Mouse (Mus musculus) heart, adult 8-10 months (tissue): ENCODE results near the gene Acvr1c. TPM values are rescaled to one million over a fixed set of nuclear protein-coding genes. Genes with fewer than 3 reads are reported as not detected.

ENCODE experiments used
- DNase-seq: peaks from one replicate; pipeline ENCODE4 v3.0.0; 2022; ENCODE audit warnings: low spot score
- total RNA-seq, 4 experiments: library from RNA; stranded (reverse); gene quantifications; 2 replicates each; pipeline ENCODE4 v1.2.4; 2022

Gene Acvr1c
- under 1 TPM; 0.14 to 0.69 (median 0.21) TPM for total RNA-seq

GRCm38 (mm10) chr2:58357414-58358131 is at the start of gene Acvr1c:
Acvr1c (minus strand) TSS chr2:58357895.
- no peak for DNase-seq

DNA sequence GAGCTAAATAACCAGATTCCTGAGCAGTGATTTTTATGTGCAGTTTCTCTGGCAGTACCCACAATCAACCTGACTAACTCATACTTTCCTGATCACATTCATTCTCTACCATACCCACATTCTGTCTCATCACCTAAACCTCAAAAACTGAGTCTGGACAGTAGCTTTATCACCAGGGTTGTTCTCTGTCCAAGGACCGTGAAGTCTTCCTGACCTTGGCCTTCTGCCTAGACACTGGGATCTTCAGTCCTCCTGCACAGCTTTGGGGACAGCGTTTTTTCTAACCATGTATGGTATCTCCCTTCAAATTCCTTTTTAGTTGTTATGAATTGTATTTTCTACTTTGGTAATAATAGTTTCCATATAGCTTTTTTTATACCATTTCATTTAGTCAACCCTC is 45.8 kb upstream of the Acvr1c start:
- DNase-seq = no peak

GRCm38 (mm10) chr2:58388601-58389000 is 30.9 kb upstream of the Acvr1c start:
- DNase-seq = no peak

DNA sequence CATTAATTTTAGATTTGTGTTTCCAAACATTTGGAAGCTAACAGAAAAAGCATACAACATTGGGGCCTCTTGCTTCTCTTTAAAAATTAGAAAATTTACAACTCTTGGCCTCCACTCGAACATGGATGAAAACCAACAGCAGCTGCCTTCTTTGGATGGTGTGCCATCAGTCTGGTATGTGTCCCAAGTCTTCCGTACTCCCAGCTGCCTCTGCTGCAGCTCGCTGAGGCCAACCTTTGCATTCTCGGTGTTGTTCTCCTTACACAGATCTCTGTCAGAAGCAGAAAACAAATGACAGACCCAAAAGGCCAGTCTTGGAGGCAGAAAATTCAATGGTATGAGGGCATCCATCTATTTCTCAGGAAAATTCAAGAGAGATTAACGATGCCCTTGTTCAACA is 22.3 kb upstream of the Acvr1c start:
- no peak for DNase-seq

DNA sequence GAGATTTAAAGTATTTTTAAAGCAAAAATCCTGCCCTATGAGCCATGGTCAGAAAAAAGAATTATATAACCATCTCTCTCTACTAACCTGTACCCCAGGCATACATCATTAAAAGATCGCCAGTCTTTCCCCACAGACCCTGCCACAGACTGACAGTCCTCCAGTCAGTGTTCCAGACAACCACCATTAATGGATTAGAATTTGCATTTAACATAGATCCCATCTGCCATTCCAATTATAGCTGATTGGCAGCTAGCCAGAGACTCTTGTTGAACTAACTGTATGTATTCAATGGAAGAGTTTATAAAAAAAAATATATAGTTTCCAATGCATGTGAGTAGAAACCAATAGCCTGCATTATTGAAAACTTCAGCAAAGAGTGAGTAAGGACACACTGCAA is 21.8 kb upstream of the Acvr1c start:
- DNase-seq = no peak

- no peak for DNase-seq
Observed at GRCm38 (mm10) chr2:58377417-58378130, 19.9 kb upstream of the Acvr1c start.

DNA sequence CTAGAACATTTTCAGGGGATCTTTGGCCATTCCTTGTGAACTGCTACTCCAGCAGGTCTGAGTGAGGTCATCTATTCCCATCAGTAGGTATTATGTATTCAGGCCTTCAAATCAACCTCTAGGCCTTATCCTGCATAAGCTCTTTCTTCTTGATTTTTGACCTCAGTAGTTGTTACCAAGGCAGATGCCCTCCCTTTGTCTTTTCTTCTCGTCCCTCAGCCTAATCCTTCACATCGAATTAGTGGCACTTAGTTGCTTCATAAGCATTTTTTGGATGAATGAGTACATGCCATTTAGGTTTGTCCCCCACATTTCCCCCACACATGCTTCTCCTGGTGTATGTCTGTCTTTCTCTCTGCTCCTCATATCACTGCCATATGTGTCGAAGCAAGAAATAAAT is 8.5 kb upstream of the Acvr1c start:
- no peak for DNase-seq

- no peak for DNase-seq
Observed at GRCm38 (mm10) chr2:58361361-58362046, 3.8 kb upstream of the Acvr1c start.

GRCm38 (mm10) chr2:58358132-58358460 is 401 bp upstream of the Acvr1c start:
- DNase-seq = no peak

- DNase-seq = no peak
Observed at GRCm38 (mm10) chr2:58357068-58357413, 654 bp downstream of the Acvr1c start.

DNA sequence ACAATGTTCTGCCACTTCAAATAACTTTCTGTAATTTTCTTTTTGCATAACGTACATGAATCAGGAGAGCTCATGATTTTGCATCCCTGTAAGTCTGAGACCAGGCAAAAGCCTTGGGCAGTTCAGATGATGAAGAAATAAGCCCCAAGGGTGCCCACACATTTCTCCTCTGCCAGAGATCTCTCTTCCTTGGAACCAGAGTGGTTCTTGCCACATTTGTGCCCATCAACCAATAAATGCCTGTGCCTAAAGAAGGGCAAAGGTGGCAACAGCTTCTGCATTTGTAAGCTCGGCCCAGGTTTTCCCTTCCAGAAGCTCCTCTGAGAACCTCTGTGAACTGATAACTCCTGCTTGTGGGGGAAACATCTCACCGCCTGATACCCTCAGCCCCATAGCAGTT is 3.3 kb downstream of the Acvr1c start:
- no peak for DNase-seq

- DNase-seq = no peak
Observed at GRCm38 (mm10) chr2:58352846-58353245, 4.8 kb downstream of the Acvr1c start.

DNA sequence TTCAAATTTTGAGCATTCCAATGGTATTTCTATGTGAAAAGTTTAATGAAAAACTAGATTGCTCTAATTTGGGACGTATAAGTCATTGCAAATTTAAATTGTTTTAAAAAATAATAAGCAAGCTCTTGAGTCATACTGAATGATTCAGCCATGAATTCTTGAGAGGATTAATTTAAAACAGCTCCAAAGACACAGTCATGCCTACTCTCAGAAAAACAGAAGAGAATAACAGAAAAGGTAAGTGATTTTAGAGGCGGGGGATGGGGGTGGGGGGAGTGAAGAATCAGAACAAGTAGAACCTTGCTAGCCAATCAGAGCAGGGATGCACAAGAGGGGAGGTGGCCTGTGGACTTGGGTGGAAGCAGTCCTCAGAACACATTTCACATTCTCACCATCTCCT is 7.0 kb downstream of the Acvr1c start:
- DNase-seq = no peak

DNA sequence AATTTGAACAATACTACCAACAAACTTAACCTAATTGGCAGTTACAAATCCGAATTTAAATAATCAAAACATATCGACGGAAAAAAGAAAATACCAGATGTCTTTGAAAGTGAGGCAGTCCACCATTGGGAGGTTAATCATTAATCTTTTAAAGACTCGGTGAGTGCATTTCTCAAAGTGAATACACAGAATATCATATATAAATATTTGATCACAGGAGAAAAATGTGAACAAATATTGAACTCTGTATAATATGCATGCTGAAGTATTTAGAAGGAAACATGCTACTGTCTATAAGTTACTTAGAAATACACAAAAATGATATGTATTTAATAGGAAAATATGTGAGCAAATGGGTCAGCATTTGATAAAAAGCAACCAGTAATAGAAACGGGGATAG is 21.0 kb downstream of the Acvr1c start:
- no peak for DNase-seq

DNA sequence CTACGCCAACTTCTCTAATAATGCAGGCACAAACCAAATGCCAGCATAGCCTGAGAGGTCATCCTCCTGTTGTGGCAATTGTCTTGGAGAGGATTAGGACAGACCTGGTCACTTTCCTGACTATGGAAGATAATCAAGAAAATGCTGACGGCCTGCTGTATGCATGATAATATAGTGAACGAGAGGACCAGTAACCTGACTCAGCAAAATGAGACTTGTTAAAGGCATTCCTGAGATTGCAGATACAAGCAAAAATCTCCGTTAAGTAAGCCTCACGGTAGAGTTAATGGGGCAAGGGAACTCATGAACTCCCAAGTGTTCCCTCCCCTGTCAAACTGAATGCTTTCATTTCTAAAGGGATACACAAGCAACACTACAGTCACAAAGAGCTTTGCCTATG is 28.1 kb downstream of the Acvr1c start:
- DNase-seq = no peak

- no peak for DNase-seq
Observed at GRCm38 (mm10) chr2:58324118-58324901, 33.4 kb downstream of the Acvr1c start.

DNA sequence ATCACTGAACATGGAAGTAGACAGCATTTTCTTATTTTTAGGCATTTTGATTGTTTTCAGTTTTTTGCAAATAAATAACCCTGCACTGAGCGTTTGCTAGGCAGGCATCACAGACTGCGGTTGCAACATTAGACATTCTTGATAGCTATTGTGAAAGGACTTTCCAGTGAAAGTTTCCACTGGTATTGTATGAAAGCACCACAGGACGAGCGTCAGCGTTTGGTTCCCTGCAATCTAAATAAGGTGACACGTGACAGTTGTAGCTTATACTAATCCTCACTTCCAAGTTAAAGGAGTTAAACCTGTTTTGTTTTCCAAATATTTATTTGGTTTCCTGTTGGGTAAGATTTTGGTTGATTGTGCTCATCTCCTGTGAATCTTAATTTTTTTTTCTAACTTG is 34.4 kb downstream of the Acvr1c start:
- DNase-seq = no peak

DNA sequence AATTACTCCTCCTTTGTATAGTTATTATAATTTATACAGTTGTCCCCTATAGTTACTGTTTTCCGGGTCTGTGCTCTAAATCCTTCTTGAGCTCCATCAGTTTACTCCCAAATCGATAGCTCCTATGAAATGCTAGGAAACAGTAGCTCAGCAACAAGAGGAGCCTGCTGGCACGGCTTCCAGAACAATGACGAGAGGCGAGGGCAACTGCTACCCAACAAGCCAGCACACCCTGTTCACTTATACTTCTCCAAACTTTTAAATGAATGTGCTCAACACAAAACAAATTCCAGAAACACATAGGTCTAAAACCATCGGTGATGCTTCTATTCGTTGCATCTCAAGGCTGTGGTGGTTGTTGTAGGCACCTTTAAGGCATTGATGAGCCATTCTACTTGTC is 41.5 kb downstream of the Acvr1c start:
- DNase-seq = no peak

GRCm38 (mm10) chr2:58309695-58310094 is 48.0 kb downstream of the Acvr1c start:
- no peak for DNase-seq

GRCm38 (mm10) chr2:58304450-58304849 is 53.2 kb downstream of the Acvr1c start:
- no peak for DNase-seq

DNA sequence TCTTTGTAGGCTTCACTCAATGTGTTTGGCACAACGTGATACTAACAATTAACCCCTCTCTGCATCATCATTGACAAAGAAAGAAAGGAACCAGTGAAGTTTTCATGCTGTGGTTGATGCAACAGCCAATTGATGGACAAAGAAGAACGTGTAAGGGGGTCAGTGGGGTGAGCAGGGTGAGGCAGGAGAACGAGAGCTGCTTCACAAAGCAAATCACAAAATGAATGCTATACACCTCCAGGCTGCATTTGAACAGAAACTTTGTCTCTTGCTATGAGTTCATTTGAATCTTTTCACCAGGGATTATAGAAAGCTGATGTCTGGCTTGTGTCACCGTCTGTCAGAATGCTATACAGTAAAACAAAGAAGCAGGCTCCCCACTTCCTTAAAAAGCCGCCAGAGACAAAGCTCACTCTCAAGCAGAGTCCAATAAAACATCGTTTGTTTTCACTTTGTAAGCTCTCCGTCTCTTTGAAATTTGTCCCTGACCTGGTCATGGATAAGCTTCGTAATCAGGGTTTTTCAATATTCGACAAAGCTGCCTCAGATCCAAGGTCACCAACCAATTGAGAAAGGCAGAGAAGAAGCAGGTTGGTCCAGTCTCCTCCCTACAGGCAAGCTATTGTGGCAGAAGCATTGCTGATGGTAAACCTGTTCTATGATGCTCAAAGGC is 67.8 kb downstream of the Acvr1c start:
- no peak for DNase-seq

- DNase-seq = no peak
Observed at GRCm38 (mm10) chr2:58289331-58289730, 68.4 kb downstream of the Acvr1c start.
